Mouse (Mus musculus): ENCODE data around the gene Rabggta. TPM values are rescaled to one million over a fixed set of nuclear protein-coding genes. Genes with fewer than 3 reads are reported as not detected.

Rabggta gene
- 31.9 and 38.2 TPM in 2 replicates for polyA plus RNA-seq (2021; fragmentation: Nextera tagmentation)
- long read RNA-seq, experiment 1, transcript Rabggta-202 (17 exons, 1,886 nt), result major isoform, 54 of 90 reads
- long read RNA-seq, experiment 1, transcript Rabggta-203 (16 exons, 2,547 nt), result minor isoform, 7 of 90 reads
- long read RNA-seq, experiment 1, partial matches to known transcripts, result 23 of 90 reads
- long read RNA-seq, experiment 1, other reads (novel, unspliced or antisense), result 4 of 90 reads
- long read RNA-seq, experiment 2, transcript Rabggta-203 (16 exons, 2,547 nt), result minor isoform, 19 of 233 reads
- long read RNA-seq, experiment 2, transcript Rabggta-205 (17 exons, 2,882 nt), result minor isoform, 17 of 233 reads
- long read RNA-seq, experiment 2, transcript Rabggta-202 (17 exons, 1,886 nt), result major isoform, 148 of 233 reads
- long read RNA-seq, experiment 2, partial matches to known transcripts, result 23 of 233 reads
- long read RNA-seq, experiment 2, other reads (novel, unspliced or antisense), result 26 of 233 reads

GRCm38 (mm10) chr14:55721700-55722437 lies at the start of gene Rabggta:
TSS of gene Rabggta (minus strand) at chr14:55722263.

GRCm38 (mm10) chr14:55765696-55766095 lies 43.6 kb upstream of the Rabggta start, which contains the start of gene Ltb4r1:
TSS of gene Ltb4r1 (plus strand) at chr14:55765962.

GRCm38 (mm10) chr14:55761163-55761562 lies 39.1 kb upstream of the Rabggta start, which contains the start of gene Ltb4r2:
TSS of gene Ltb4r2 (plus strand) at chr14:55761428.

GRCm38 (mm10) chr14:55758363-55758784 lies 36.3 kb upstream of the Rabggta start, which contains the start of gene Cideb:
TSS of gene Cideb (minus strand) at chr14:55758458.

GRCm38 (mm10) chr14:55745180-55745860 lies 23.3 kb upstream of the Rabggta start, which contains the start of the genes Dhrs1 and Nop9:
TSS of gene Dhrs1 (minus strand) at chr14:55745690.
TSS of gene Nop9 (plus strand) at chr14:55745693.

GRCm38 (mm10) chr14:55713729-55714122 lies 8.3 kb downstream of the Rabggta start, which contains the start of gene Tgm1:
TSS of gene Tgm1 (minus strand) at chr14:55713926.

GRCm38 (mm10) chr14:55681160-55682117 lies 40.6 kb downstream of the Rabggta start, which contains the start of gene Tinf2:
TSS of gene Tinf2 (minus strand) at chr14:55681820.

GRCm38 (mm10) chr14:55671833-55672740 lies 50.0 kb downstream of the Rabggta start, which contains the start of the genes Gmpr2 and Nedd8:
TSS of gene Gmpr2 (plus strand) at chr14:55671941.
TSS of gene Nedd8 (minus strand) at chr14:55672124.

Other genes with a start within 250 kb of the Rabggta start
- 22.5 and 23.0 TPM in 2 replicates for gene Dhrs4, start 243.5 kb downstream of the Rabggta start, polyA plus RNA-seq (2021; fragmentation: Nextera tagmentation)
- 1.8 and 2.9 TPM in 2 replicates for gene Carmil3, start 231.6 kb downstream of the Rabggta start, polyA plus RNA-seq (2021; fragmentation: Nextera tagmentation)
- 661 and 751 TPM in 2 replicates for gene Cpne6, start 211.8 kb downstream of the Rabggta start, polyA plus RNA-seq (2021; fragmentation: Nextera tagmentation)
- 0.13 TPM in 1 of 2 replicates, not detected in the other for gene Nrl, start 197.3 kb downstream of the Rabggta start, polyA plus RNA-seq (2021; fragmentation: Nextera tagmentation)
- gene Pck2, start 182.0 kb downstream of the Rabggta start, polyA plus RNA-seq (2021; fragmentation: Nextera tagmentation), result 28.8 and 36.0 TPM in 2 replicates
- 70.4 and 77.7 TPM in 2 replicates for gene Dcaf11, start 162.3 kb downstream of the Rabggta start, polyA plus RNA-seq (2021; fragmentation: Nextera tagmentation)
- not detected in 2 replicates for gene A730061H03Rik, start 161.9 kb downstream of the Rabggta start, polyA plus RNA-seq (2021; fragmentation: Nextera tagmentation)
- not detected in 2 replicates for gene Fitm1, start 146.6 kb downstream of the Rabggta start, polyA plus RNA-seq (2021; fragmentation: Nextera tagmentation)
- gene Psme1, start 144.1 kb downstream of the Rabggta start, polyA plus RNA-seq (2021; fragmentation: Nextera tagmentation), result 54.2 and 58.9 TPM in 2 replicates
- gene Emc9, start 137.0 kb downstream of the Rabggta start, polyA plus RNA-seq (2021; fragmentation: Nextera tagmentation), result 151 and 161 TPM in 2 replicates
- gene Psme2, start 131.2 kb downstream of the Rabggta start, polyA plus RNA-seq (2021; fragmentation: Nextera tagmentation), result 115 TPM in 2 replicates
- 6.5 and 11.3 TPM in 2 replicates for gene Rnf31, start 130.6 kb downstream of the Rabggta start, polyA plus RNA-seq (2021; fragmentation: Nextera tagmentation)
- gene Irf9, start 118.7 kb downstream of the Rabggta start, polyA plus RNA-seq (2021; fragmentation: Nextera tagmentation), result 4.6 and 5.9 TPM in 2 replicates
- gene Rec8, start 104.2 kb downstream of the Rabggta start, polyA plus RNA-seq (2021; fragmentation: Nextera tagmentation), result 0.78 and 0.95 TPM in 2 replicates
- gene Ipo4, start 86.3 kb downstream of the Rabggta start, polyA plus RNA-seq (2021; fragmentation: Nextera tagmentation), result 48.5 and 50.1 TPM in 2 replicates
- gene Gm49378, start 84.4 kb downstream of the Rabggta start, polyA plus RNA-seq (2021; fragmentation: Nextera tagmentation), result 0.14 and 0.48 TPM in 2 replicates
- 32.7 and 36.4 TPM in 2 replicates for gene Tm9sf1, start 78.5 kb downstream of the Rabggta start, polyA plus RNA-seq (2021; fragmentation: Nextera tagmentation)
- 0.11 and 0.29 TPM in 2 replicates for gene Tssk4, start 72.1 kb downstream of the Rabggta start, polyA plus RNA-seq (2021; fragmentation: Nextera tagmentation)
- gene Mdp1, start 61.8 kb downstream of the Rabggta start, polyA plus RNA-seq (2021; fragmentation: Nextera tagmentation), result 62.3 and 63.2 TPM in 2 replicates
- gene Gmpr2, start 50.3 kb downstream of the Rabggta start, polyA plus RNA-seq (2021; fragmentation: Nextera tagmentation), result 24.9 and 27.8 TPM in 2 replicates
- 665 and 692 TPM in 2 replicates for gene Nedd8, start 50.1 kb downstream of the Rabggta start, polyA plus RNA-seq (2021; fragmentation: Nextera tagmentation)
- gene Tinf2, start 40.4 kb downstream of the Rabggta start, polyA plus RNA-seq (2021; fragmentation: Nextera tagmentation), result 8.2 and 9.7 TPM in 2 replicates
- gene Tgm1, start 8.3 kb downstream of the Rabggta start, polyA plus RNA-seq (2021; fragmentation: Nextera tagmentation), result 0.08 TPM in 1 of 2 replicates, not detected in the other
- 123 and 128 TPM in 2 replicates for gene Dhrs1, start 23.4 kb upstream of the Rabggta start, polyA plus RNA-seq (2021; fragmentation: Nextera tagmentation)
- 8.1 and 8.5 TPM in 2 replicates for gene Nop9, start 23.4 kb upstream of the Rabggta start, polyA plus RNA-seq (2021; fragmentation: Nextera tagmentation)
- 3.9 and 5.8 TPM in 2 replicates for gene Cideb, start 36.2 kb upstream of the Rabggta start, polyA plus RNA-seq (2021; fragmentation: Nextera tagmentation)
- 0.16 and 0.54 TPM in 2 replicates for gene Ltb4r2, start 39.2 kb upstream of the Rabggta start, polyA plus RNA-seq (2021; fragmentation: Nextera tagmentation)
- gene Ltb4r1, start 43.7 kb upstream of the Rabggta start, polyA plus RNA-seq (2021; fragmentation: Nextera tagmentation), result 0.26 TPM in 1 of 2 replicates, not detected in the other
- gene Adcy4, start 61.8 kb upstream of the Rabggta start, polyA plus RNA-seq (2021; fragmentation: Nextera tagmentation), result 1.4 TPM in 2 replicates
- gene Ripk3, start 66.6 kb upstream of the Rabggta start, polyA plus RNA-seq (2021; fragmentation: Nextera tagmentation), result 0.45 and 0.55 TPM in 2 replicates
- 0.25 TPM in 1 of 2 replicates, not detected in the other for gene Nfatc4, start 100.9 kb upstream of the Rabggta start, polyA plus RNA-seq (2021; fragmentation: Nextera tagmentation)
- gene Nynrin, start 131.7 kb upstream of the Rabggta start, polyA plus RNA-seq (2021; fragmentation: Nextera tagmentation), result 0.49 and 0.88 TPM in 2 replicates
- gene Cbln3, start 162.1 kb upstream of the Rabggta start, polyA plus RNA-seq (2021; fragmentation: Nextera tagmentation), result 0.06 and 0.09 TPM in 2 replicates
- 2.3 and 2.4 TPM in 2 replicates for gene Khnyn, start 162.7 kb upstream of the Rabggta start, polyA plus RNA-seq (2021; fragmentation: Nextera tagmentation)
- 160 TPM in 2 replicates for gene Sdr39u1, start 178.0 kb upstream of the Rabggta start, polyA plus RNA-seq (2021; fragmentation: Nextera tagmentation)
- gene Cma1, start 222.4 kb upstream of the Rabggta start, polyA plus RNA-seq (2021; fragmentation: Nextera tagmentation), result 0.30 TPM in 1 of 2 replicates, not detected in the other
- not detected in 2 replicates for gene Cma2, start 228.7 kb upstream of the Rabggta start, polyA plus RNA-seq (2021; fragmentation: Nextera tagmentation)

All from layer of hippocampus, adult 6 months (tissue).